Mouse (Mus musculus) embryonic fibroblast, embryonic 13.5 days (primary cell): ENCODE results near the gene Cdrt4.

Experiments
- CTCF ChIP-seq: IDR thresholded peaks from 2 replicates; pipeline ENCODE4 v1.5.1; 2011; ENCODE audit warnings: mild to moderate bottlenecking, control low read depth, low read length, moderate library complexity, borderline replicate concordance; ENCODE audit not compliant: insufficient read depth
- POLR2A ChIP-seq: IDR thresholded peaks from 2 replicates; pipeline ENCODE4 v1.6.1; 2011; ENCODE audit warnings: low read depth, mild to moderate bottlenecking, control low read depth, low read length, moderate library complexity

DNA sequence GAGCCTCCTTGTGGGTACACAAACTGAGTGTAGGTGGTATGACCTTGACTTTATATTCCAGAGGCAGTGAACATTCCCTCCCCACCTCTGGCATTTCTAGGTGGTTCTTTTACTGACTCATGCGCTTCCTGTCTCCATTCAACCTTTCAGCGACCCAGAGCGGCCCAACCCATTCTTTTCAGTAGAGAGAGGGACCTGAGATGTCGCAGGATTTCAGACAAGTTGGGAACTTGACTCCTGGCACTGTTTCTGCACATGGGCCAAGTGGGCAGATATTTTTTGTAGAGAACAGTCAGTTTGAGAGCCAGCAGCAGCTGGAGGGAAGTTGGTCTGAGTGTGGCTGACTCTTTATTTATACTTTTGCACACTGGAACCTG is 45.5 kb downstream of the Cdrt4 start:
- TF ChIP-seq POLR2A, result no peak
- TF ChIP-seq CTCF, result no peak
